Mouse (Mus musculus): ENCODE measurements at regions not wholly inside any gene's neighbourhood (a gene's known extent, or its start where the extent isn't known, plus 50 kb on each side); places are given as distances from the start of the nearest gene placed in this dataset.

DNA sequence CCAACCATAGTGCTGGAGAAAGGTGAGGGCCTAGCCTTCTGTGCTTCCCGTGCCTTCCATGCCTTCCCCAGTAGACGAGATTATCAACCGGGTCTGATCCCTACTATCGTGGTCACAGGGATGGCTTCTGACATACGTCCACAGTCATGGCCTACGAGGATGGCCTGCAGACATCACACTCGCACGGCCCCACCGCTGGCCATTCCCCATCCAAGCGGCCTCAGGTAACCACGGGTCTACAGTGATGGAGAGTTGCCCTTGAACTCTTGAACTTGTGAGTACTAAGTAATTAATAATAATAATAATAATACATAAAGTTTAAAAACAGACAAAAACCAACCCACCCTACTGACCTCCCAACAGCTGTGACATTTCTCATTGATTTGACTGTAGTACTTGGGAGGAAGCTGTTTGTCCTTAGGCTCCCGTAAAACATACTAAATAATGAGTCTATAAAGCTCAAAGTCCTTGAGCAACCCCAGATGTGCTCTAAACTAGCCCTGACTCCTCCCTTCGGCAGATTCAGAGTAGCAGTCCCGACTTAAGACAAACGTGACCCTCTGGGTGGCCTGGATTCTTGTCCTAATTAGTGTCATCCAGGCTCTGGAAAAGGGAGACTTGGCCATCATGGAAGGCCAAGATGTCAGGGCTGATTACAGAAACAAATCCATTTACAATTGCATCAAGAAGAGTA lies 225.9 kb upstream of the Jarid2 start:
- Histone ChIP-seq H3K9me3 (replicated peaks) (no peaks in the 10 kb centered on the region), H3K4me1 (replicated peaks) (peaks cover 18% of the 10 kb centered on the region), H3K4me2 (no peak overlapping the region), H3K36me3 (no peaks in the 10 kb centered on the region), H3K9ac (no peak overlapping the region), H3K4me3 (no peak overlapping the region), H3K27me3 (no peaks in the 10 kb centered on the region), H3K27ac (no peak overlapping the region)
- 83% methylated on average over 15 of the region's 15 CpGs for WGBS
- no peak for ATAC-seq (replicated peaks; ENCODE audit: insufficient number of reproducible peaks, insufficient read depth, low FRiP score, low read depth)

DNA sequence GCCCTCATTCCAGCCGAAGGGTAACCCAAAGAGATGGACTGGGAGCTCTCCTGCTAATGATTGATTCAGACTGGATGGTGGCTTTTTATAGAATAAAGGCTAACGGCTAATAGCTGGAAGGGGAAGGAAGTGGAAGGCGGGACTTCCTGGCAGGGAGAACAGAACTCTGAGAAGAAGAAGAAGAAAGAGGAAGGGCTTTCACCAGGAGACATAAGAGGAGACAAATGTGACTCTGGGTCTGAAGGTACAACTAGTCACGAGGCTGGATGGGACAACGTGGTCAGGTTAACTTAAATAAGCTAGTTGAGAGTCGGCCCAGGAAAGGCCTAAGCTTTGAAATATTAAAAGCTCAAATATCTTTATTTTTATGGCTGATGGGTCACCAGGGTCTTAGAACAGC lies 224.8 kb upstream of the Jarid2 start:
- no peak for ATAC-seq (replicated peaks; ENCODE audit: insufficient number of reproducible peaks, insufficient read depth, low FRiP score, low read depth)
- H3K4me1 ChIP-seq (replicated peaks) = peaks cover 18% of the 10 kb centered on the region

DNA sequence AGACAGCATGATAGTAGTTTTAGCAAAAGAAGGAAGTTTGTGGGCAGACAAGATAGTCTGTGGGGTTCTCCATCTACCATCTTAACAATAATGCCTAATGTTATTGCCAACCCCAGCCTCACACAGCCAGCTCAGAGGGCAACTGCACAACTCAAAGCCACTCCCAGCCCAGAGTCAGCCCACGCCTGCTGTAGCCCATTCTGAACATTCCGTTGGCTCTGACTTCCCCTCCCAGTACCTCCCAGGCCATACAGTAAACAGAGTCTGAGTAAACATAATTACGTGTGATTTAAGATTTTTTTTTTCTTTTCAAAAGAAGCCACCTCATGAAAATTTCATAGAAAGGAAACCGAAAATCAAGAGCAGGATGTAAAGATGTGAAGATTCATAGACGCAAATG lies 222.3 kb upstream of the Jarid2 start:
- ATAC-seq (replicated peaks; ENCODE audit: insufficient number of reproducible peaks, insufficient read depth, low FRiP score, low read depth) = no peak
- no peak overlapping the region for H3K4me3 ChIP-seq

More for the DNA sequence above, 224.8 kb upstream of the Jarid2 start:
- Histone ChIP-seq H3K9me3 (replicated peaks) (no peaks in the 10 kb centered on the region), H3K9ac (no peak overlapping the region), H3K27ac (no peak overlapping the region), H3K4me2 (no peak overlapping the region), H3K27me3 (no peaks in the 10 kb centered on the region), H3K36me3 (no peaks in the 10 kb centered on the region), H3K4me3 (no peak overlapping the region)
- WGBS = 73% methylated on average over 6 of the region's 6 CpGs

DNA sequence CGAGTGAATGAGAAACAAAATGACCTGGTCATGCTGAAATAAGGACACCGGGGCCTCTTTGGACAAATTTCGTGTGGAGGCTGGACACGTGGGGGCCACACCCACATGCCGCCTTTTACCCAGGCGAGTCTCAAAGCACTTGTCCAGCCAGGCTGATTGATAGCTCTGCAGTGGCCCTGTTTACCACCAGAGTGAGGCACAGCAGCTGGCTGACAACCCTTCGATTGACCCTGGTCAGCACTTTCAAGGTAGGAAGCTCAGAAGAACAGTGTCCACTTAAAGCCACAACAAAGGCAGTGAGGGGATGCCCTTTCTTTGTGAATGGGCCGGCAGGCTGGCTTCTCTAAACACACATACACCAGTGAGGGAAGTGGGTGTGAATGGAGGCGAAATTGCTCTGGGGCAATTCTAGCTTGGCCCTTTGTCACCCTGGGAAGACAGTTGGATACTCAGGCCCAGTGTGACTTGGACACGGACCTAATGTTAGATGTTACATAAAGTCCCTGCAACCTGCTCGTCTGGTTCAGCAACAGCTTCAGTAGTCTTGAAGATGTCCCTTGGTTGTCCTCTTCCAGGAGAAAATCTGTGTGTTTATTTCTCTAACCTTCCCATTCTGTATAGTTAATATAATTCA lies 219.6 kb upstream of the Jarid2 start:
- H3K27me3 ChIP-seq = no peaks in the 10 kb centered on the region
- H3K4me3 ChIP-seq = no peak overlapping the region
- H3K9ac ChIP-seq = no peak overlapping the region
- no peaks in the 10 kb centered on the region for H3K36me3 ChIP-seq
- no peaks in the 10 kb centered on the region for H3K4me1 ChIP-seq (replicated peaks)
- 47% methylated on average over 11 of the region's 11 CpGs for WGBS
- H3K9me3 ChIP-seq (replicated peaks) = no peaks in the 10 kb centered on the region
- H3K27ac ChIP-seq = no peak overlapping the region
- H3K4me2 ChIP-seq = no peak overlapping the region
- no peak for ATAC-seq (replicated peaks; ENCODE audit: insufficient number of reproducible peaks, insufficient read depth, low FRiP score, low read depth)

More for the DNA sequence above, 222.3 kb upstream of the Jarid2 start:
- no peaks in the 10 kb centered on the region for H3K36me3 ChIP-seq
- H3K4me1 ChIP-seq (replicated peaks) = peaks cover 12% of the 10 kb centered on the region
- no peak overlapping the region for H3K27ac ChIP-seq
- H3K4me2 ChIP-seq = no peak overlapping the region
- WGBS = 61% methylated on average over 5 of the region's 5 CpGs
- H3K9ac ChIP-seq = no peak overlapping the region
- no peaks in the 10 kb centered on the region for H3K27me3 ChIP-seq
- no peaks in the 10 kb centered on the region for H3K9me3 ChIP-seq (replicated peaks)

DNA sequence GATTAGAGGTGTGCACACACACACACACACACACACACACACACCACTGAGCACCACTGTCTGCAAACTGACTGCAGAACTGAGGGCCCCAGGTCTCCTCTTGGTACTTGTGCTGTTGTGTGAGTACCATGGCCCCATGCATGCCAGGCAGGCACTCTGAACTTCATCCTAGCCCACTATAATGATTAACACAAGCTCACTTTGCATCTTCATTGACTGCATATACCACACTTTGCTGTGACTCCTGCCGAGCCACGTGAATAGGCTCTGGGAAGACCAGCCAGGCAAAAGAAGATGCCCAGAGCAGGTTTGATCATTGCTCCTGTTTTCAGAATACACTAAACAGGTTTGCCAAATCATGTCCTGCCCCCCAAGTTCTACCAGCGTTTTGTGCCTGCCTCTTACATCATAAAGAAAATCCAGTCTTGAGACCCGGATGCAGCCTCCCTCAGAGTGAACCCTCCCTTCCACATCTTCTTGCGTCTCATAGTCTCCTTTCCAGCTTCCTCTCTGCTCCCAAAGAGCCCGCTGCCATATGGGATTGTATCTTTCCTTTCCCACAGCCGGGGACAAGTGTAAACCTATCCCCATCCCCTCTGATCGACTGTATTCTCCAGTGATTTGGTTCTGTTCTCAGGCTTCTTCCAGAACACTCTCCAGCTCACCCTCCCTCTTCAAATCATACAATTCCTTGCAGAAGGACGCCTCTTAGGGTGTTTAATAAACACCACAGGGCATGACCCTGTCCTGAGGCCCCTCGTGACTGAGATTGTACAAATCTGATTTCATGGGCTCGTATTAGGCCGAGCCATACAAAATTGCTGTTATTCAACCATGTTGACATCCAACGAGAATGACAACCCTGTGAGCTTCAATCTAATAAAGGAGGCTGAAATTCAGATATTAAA lies 215.6 kb upstream of the Jarid2 start:
- H3K4me1 ChIP-seq (replicated peaks) = no peaks in the 10 kb centered on the region
- H3K36me3 ChIP-seq = no peaks in the 10 kb centered on the region
- 72% methylated on average over 13 of the region's 13 CpGs for WGBS
- ATAC-seq (replicated peaks; ENCODE audit: insufficient number of reproducible peaks, insufficient read depth, low FRiP score, low read depth) = no peak
- no peak overlapping the region for H3K4me2 ChIP-seq
- no peak overlapping the region for H3K27ac ChIP-seq
- no peaks in the 10 kb centered on the region for H3K9me3 ChIP-seq (replicated peaks)
- no peaks in the 10 kb centered on the region for H3K27me3 ChIP-seq
- H3K9ac ChIP-seq = no peak overlapping the region
- no peak overlapping the region for H3K4me3 ChIP-seq

DNA sequence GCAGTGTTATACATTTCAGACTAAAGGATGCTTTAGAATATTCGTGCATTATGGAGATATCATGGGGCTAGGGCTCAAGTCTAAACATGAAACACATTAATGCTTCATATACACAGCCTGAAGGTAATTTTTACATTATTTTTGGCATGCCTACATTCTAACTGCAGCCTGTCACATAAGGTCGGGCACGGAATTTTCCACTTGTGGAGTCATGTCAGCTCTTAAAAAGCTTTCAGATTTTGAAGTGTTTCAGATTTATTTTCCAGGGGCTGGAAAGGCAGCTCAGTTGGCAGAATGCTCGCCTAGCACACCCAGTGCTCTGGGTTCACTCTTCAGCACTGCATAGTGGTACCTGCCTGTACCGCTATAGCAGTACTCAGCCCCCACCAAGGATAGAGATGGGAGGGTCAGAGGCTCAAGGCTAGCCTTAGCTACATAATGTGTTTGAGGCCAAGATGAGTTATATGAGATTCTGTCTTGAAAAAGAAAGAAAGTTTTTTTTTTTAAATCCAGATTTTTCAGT lies 214.6 kb upstream of the Jarid2 start:
- H3K9ac ChIP-seq = no peak overlapping the region
- no peaks in the 10 kb centered on the region for H3K4me1 ChIP-seq (replicated peaks)
- no peak overlapping the region for H3K27ac ChIP-seq
- H3K4me2 ChIP-seq = no peak overlapping the region
- no peaks in the 10 kb centered on the region for H3K9me3 ChIP-seq (replicated peaks)
- no peak overlapping the region for H3K4me3 ChIP-seq
- ATAC-seq (replicated peaks; ENCODE audit: insufficient number of reproducible peaks, insufficient read depth, low FRiP score, low read depth) = no peak
- WGBS = 45% methylated on average over 5 of the region's 5 CpGs
- no peaks in the 10 kb centered on the region for H3K36me3 ChIP-seq
- no peaks in the 10 kb centered on the region for H3K27me3 ChIP-seq

DNA sequence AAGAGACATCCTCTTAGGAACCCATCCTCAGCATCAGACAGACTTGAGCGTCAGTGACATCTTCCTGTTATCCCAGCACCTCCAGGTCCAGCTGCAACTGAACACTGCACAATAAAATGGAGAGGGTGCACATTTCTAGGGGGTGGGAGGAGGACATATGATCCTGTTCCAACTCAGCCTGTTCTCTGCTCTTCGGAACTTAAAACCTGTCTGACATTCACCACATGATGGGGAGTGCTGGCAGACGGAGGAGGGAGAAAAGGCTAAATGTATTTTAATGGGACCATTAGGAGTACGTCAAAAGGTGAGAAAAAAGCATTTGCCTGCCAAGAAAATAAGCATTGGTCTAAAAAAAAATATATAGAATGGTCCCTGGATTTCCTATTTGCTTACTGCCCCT lies 212.4 kb upstream of the Jarid2 start:
- no peak overlapping the region for H3K9ac ChIP-seq
- no peak overlapping the region for H3K4me3 ChIP-seq
- no peak overlapping the region for H3K27ac ChIP-seq
- no peaks in the 10 kb centered on the region for H3K9me3 ChIP-seq (replicated peaks)
- no peak overlapping the region for H3K4me2 ChIP-seq
- no peaks in the 10 kb centered on the region for H3K27me3 ChIP-seq
- no peak for ATAC-seq (replicated peaks; ENCODE audit: insufficient number of reproducible peaks, insufficient read depth, low FRiP score, low read depth)
- H3K4me1 ChIP-seq (replicated peaks) = no peaks in the 10 kb centered on the region
- H3K36me3 ChIP-seq = no peaks in the 10 kb centered on the region
- WGBS = 61% methylated on average over 4 of the region's 4 CpGs

DNA sequence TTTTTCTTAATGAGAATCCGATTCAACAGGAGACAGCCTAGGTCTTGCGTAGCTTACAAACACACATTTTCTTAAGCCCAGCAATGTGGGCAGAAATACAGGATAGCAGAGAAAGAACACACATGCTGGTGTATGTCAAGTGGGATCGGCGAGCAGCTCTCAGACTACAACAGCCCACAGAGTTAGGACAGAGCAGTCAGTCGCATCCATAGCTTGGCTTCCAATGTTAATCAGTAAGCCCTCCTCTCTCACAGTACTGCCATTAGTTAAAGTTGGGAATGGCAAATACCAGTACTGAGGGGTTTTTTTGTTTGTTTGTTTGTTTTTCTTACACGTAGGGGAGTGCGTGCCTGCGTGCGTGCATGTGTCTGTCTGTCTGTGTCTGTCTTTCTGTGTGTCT lies 212.0 kb upstream of the Jarid2 start:
- Histone ChIP-seq H3K4me2 (no peak overlapping the region), H3K9ac (no peak overlapping the region), H3K36me3 (no peaks in the 10 kb centered on the region), H3K4me1 (replicated peaks) (no peaks in the 10 kb centered on the region), H3K9me3 (replicated peaks) (no peaks in the 10 kb centered on the region), H3K27ac (no peak overlapping the region), H3K27me3 (no peaks in the 10 kb centered on the region), H3K4me3 (no peak overlapping the region)
- WGBS = 84% methylated on average over 9 of the region's 9 CpGs
- ATAC-seq (replicated peaks; ENCODE audit: insufficient number of reproducible peaks, insufficient read depth, low FRiP score, low read depth) = no peak

DNA sequence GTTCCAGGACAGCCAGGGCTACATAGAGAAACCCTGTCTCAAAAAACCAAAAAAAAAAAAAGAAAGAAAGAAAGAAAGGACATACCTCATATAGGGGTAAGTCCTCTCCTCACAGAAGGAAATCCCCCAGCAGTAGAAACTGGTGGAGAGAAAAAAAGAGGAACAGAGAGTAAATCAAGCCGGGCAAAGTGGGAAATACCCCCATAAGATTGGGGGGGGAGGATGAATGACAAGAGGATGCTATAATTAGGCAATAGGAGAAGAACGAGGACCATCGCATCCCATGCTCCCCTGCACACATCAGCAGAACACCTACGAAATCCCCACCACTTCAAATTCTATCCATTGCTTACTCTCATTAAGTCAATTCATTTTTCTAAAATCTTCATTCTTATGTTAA lies 211.1 kb upstream of the Jarid2 start:
- no peaks in the 10 kb centered on the region for H3K27me3 ChIP-seq
- WGBS = 77% methylated on average over 4 of the region's 4 CpGs
- ATAC-seq (replicated peaks; ENCODE audit: insufficient number of reproducible peaks, insufficient read depth, low FRiP score, low read depth) = no peak
- H3K4me2 ChIP-seq = no peak overlapping the region
- H3K4me1 ChIP-seq (replicated peaks) = no peaks in the 10 kb centered on the region
- no peak overlapping the region for H3K27ac ChIP-seq
- H3K36me3 ChIP-seq = no peaks in the 10 kb centered on the region
- no peaks in the 10 kb centered on the region for H3K9me3 ChIP-seq (replicated peaks)
- H3K4me3 ChIP-seq = no peak overlapping the region
- H3K9ac ChIP-seq = no peak overlapping the region

DNA sequence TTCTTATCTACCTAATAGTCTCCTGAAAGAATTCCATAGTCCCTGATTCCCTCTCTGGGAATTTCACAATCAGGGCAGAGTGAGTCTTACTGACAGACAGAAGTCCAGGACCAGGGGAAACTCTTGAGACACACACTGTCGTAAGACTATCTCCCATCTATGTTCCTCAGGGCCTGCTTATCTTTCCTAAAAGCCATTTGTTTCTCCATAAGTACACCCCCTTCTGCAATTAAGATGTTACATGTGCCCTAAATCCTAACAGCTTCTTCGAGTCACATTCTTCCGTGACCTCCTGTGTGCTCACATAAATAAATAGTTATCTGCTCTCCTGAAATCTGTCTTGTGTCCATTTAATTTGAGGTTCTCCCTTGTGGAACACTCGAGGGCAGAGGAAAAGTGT lies 205.8 kb upstream of the Jarid2 start:
- no peak for ATAC-seq (replicated peaks; ENCODE audit: insufficient number of reproducible peaks, insufficient read depth, low FRiP score, low read depth)
- WGBS = 59% methylated on average over 4 of the region's 4 CpGs
- H3K27ac ChIP-seq = no peak overlapping the region

DNA sequence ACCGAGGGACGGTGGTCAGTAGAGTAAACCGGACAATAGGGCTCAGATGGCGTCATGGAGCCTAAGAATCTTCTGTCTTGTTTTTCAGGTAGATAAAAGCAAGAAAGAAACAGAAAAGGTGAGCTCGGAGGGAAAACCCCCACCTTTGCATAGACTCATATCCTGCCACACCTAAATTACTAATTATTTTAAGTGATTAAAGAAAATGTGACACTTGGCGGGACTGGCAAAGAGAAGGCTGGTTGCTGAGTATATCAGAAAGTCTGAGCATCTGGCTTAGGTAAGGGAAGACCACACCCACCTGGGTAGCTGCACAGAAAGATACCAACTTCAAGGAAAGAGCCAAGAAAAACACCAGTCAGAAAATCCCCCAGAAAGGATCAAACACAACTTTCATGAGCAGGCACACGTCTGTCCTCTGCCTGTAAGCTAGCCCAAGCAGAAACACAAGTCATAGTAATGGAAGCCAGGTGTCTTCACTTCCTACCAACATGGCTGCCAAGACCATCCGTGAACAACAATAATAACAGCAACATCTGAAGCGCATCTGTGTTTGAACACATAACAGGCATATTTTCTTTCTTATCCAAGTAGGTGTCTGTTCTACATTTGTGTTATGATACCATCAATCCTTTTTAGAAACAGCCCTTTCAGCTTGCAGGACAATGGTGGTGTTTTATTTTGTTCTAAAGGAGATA lies 198.3 kb upstream of the Jarid2 start:
- H3K9ac ChIP-seq = no peak overlapping the region
- H3K27me3 ChIP-seq = no peaks in the 10 kb centered on the region
- no peaks in the 10 kb centered on the region for H3K36me3 ChIP-seq
- H3K4me3 ChIP-seq = no peak overlapping the region
- no peak overlapping the region for H3K27ac ChIP-seq
- H3K4me2 ChIP-seq = no peak overlapping the region
- no peaks in the 10 kb centered on the region for H3K9me3 ChIP-seq (replicated peaks)
- H3K4me1 ChIP-seq (replicated peaks) = no peaks in the 10 kb centered on the region
- WGBS = 83% methylated on average over 9 of the region's 9 CpGs
- ATAC-seq (replicated peaks; ENCODE audit: insufficient number of reproducible peaks, insufficient read depth, low FRiP score, low read depth) = no peak

More for the DNA sequence above, 205.8 kb upstream of the Jarid2 start:
- Histone ChIP-seq H3K4me3 (no peak overlapping the region), H3K27me3 (no peaks in the 10 kb centered on the region), H3K9me3 (replicated peaks) (no peaks in the 10 kb centered on the region), H3K4me2 (no peak overlapping the region), H3K9ac (no peak overlapping the region), H3K36me3 (no peaks in the 10 kb centered on the region), H3K4me1 (replicated peaks) (no peaks in the 10 kb centered on the region)

All from heart, embryonic 15.5 days (tissue).